Mouse (Mus musculus) lung, adult 2 months (tissue): ENCODE results near the gene Zfp691.

ENCODE experiments used
- CTCF ChIP-seq: fragments of 200-500 bp; IDR thresholded peaks from 2 replicates; pipeline ENCODE4 v1.5.1; 2011; ENCODE audit warnings: mild to moderate bottlenecking, low read length, control low read depth; ENCODE audit not compliant: insufficient read depth
- POLR2A ChIP-seq: fragments of 200-500 bp; IDR thresholded peaks from 2 replicates; pipeline ENCODE4 v1.6.1; 2011; ENCODE audit warnings: low read depth, mild to moderate bottlenecking, control low read depth, low read length, borderline replicate concordance; ENCODE audit errors: extremely low read depth

DNA sequence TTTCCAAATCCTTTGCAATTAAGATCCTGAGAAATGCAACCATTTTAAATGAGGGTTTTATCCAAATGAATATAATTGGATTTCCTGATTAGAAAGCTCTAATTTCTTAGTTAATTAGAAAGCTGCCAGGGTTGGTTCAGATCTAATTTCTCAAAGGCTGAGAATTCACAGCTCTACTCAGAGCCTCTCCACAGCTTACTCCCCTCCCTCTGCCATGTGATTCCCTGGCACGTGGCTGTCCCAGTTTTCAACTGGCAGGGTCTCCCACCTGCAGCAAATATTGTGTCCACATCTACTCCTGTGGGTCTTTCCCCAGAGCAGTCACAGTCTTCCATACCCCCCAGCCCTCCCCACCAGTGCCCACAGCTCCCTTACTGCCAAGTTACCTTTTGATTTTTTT, 9.5 kb upstream of the Zfp691 start:
- no peak for TF ChIP-seq CTCF
- TF ChIP-seq POLR2A: no peak
